ENCODE assay signal across 9 mouse cellular contexts in genomic region chr11:95024439-95025184, GRCm38 (mm10). TPM values are rescaled to one million over a fixed set of nuclear protein-coding genes. Genes with fewer than 3 reads are reported as not detected.
DNase-seq lines count a peak whose midpoint lies in the region; ATAC-seq and TF ChIP-seq lines count a peak whose summit lies in the region.
"Had no signal": no experiment of that assay in that cellular context is flagged by ENCODE, and none has a peak within 500 bp of the region (broad histone marks: within the 10 kb centered on the region; RNA-seq: fewer than 3 reads in every experiment).

No protein-coding gene starts in this region.

- TF ChIP-seq CTCF in lung, embryonic 14.5 days (IDR thresholded peaks at IDR 0.05; ENCODE audit: low read depth): no peak

- ATAC-seq in lung, embryonic 14.5 days (ENCODE audit: insufficient read depth): no peak
- peak; percentile 36; the same call in 1 of the 2 replicates for ATAC-seq in forebrain, embryonic 14.5 days

- H3K4me3 ChIP-seq in lung, embryonic 14.5 days (ENCODE audit: low read depth, low read length): no peak overlapping the region
- no peak overlapping the region for H3K4me3 ChIP-seq in forebrain, embryonic 14.5 days (ENCODE audit: low read depth, low read length)

- 0 out of 2 replicates have a peak, but pooled peaks cover 3% of the 10 kb centered on the region for H3K27me3 ChIP-seq in lung, embryonic 14.5 days (ENCODE audit: insufficient read depth, low read length)
- no peaks in the 10 kb centered on the region for H3K27me3 ChIP-seq in forebrain, embryonic 14.5 days (replicated peaks; ENCODE audit: control insufficient read depth, insufficient read depth, low read length)

- H3K9ac ChIP-seq in lung, embryonic 14.5 days: no peak overlapping the region
- H3K9ac ChIP-seq in forebrain, embryonic 14.5 days (ENCODE audit: low read length): no peak overlapping the region

- no peak overlapping the region for H3K4me2 ChIP-seq in lung, embryonic 14.5 days
- no peak overlapping the region for H3K4me2 ChIP-seq in forebrain, embryonic 14.5 days (ENCODE audit: low read length)

- DNase-seq in lung, embryonic 14.5 days: peak; percentile 31
- no peak for DNase-seq in lung, postnatal 36 days
- peak; percentile 96 for DNase-seq in cerebellum, adult 11-12 months
- DNase-seq in forebrain, embryonic 14.5 days (ENCODE audit: low spot score): peak; percentile 77
- peak; percentile 58 to 72 for DNase-seq in kidney, postnatal 4 days
- no peak for DNase-seq in spleen, adult 18-20 months
- DNase-seq in embryo, embryonic 10 days (ENCODE audit: low spot score): no peak
- no peak for DNase-seq in natural killer cell, adult 2 months (ENCODE audit: low spot score in 2 of 2)
- DNase-seq: thymus, postnatal 25 days had no signal

- H3K4me1 ChIP-seq in lung, embryonic 14.5 days (ENCODE audit: insufficient read depth): no peaks in the 10 kb centered on the region
- peaks cover 6% of the 10 kb centered on the region; the same call in 1 of the 2 replicates for H3K4me1 ChIP-seq in forebrain, embryonic 14.5 days (ENCODE audit: control insufficient read depth, insufficient read depth, low read length)

- H3K9me3 ChIP-seq in lung, embryonic 14.5 days (ENCODE audit: low read depth, low read length): no peaks in the 10 kb centered on the region
- H3K9me3 ChIP-seq in forebrain, embryonic 14.5 days (replicated peaks; ENCODE audit: control insufficient read depth, low read length): no peaks in the 10 kb centered on the region

- peaks cover 65% of the 10 kb centered on the region for H3K36me3 ChIP-seq in lung, embryonic 14.5 days (ENCODE audit: insufficient read depth)
- peaks cover 66% of the 10 kb centered on the region for H3K36me3 ChIP-seq in forebrain, embryonic 14.5 days (ENCODE audit: control insufficient read depth, insufficient read depth, low read length)

- H3K27ac ChIP-seq in lung, embryonic 14.5 days (ENCODE audit: low read depth): no peak overlapping the region
- H3K27ac ChIP-seq in forebrain, embryonic 14.5 days (ENCODE audit: low read depth, low read length): peak overlapping the region; percentile 74; the same call in 1 of the 2 replicates

- 62% methylated on average over 29 of the region's 29 CpGs for WGBS in lung, embryonic 14.5 days
- WGBS in forebrain, embryonic 14.5 days: 45% methylated on average over 29 of the region's 29 CpGs

RNA-seq across cellular contexts. Expression of gene Samd14, which starts 14.9 kb away (rescaled TPM):
- polyA plus RNA-seq in lung, embryonic 14.5 days (2014; fragmentation: Nextera tagmentation; extraction: Ambion mirVana): 22.7 and 24.5 TPM in 2 replicates
- 81.7 and 96.5 TPM in 2 replicates for polyA plus RNA-seq in forebrain, embryonic 14.5 days (2014; fragmentation: Nextera tagmentation; extraction: Ambion mirVana)

RNA-seq across cellular contexts. Expression of gene Pdk2, which starts 16.5 kb away (rescaled TPM):
- polyA plus RNA-seq in lung, embryonic 14.5 days (2014; fragmentation: Nextera tagmentation; extraction: Ambion mirVana): 24.5 and 27.4 TPM in 2 replicates
- 20.1 and 24.2 TPM in 2 replicates for polyA plus RNA-seq in forebrain, embryonic 14.5 days (2014; fragmentation: Nextera tagmentation; extraction: Ambion mirVana)

RNA-seq across cellular contexts. Expression of gene Ppp1r9b, which starts 33.8 kb away (rescaled TPM):
- 13.0 and 14.3 TPM in 2 replicates for polyA plus RNA-seq in lung, embryonic 14.5 days (2014; fragmentation: Nextera tagmentation; extraction: Ambion mirVana)
- polyA plus RNA-seq in forebrain, embryonic 14.5 days (2014; fragmentation: Nextera tagmentation; extraction: Ambion mirVana): 20.8 and 21.8 TPM in 2 replicates

RNA-seq across cellular contexts. Expression of gene Sgca, which starts 48.5 kb away (rescaled TPM):
- 0.35 TPM in 1 of 2 replicates, not detected in the other for polyA plus RNA-seq in lung, embryonic 14.5 days (2014; fragmentation: Nextera tagmentation; extraction: Ambion mirVana)
- polyA plus RNA-seq in forebrain, embryonic 14.5 days (2014; fragmentation: Nextera tagmentation; extraction: Ambion mirVana): not detected in 2 replicates

RNA-seq across cellular contexts. Expression of gene Itga3, which starts 52.0 kb away (rescaled TPM):
- 27.1 and 28.4 TPM in 2 replicates for polyA plus RNA-seq in lung, embryonic 14.5 days (2014; fragmentation: Nextera tagmentation; extraction: Ambion mirVana)
- 4.1 and 4.8 TPM in 2 replicates for polyA plus RNA-seq in forebrain, embryonic 14.5 days (2014; fragmentation: Nextera tagmentation; extraction: Ambion mirVana)

Comparison
In these comparisons a context has a peak if more than half of its experiments do, and no peak if none do; other contexts are left out.
1. DNase-seq: peak in lung, embryonic 14.5 days (single experiment), cerebellum, adult 11-12 months (single experiment), forebrain, embryonic 14.5 days (single experiment) and kidney, postnatal 4 days (2 of 2); none in lung, postnatal 36 days (single experiment), spleen, adult 18-20 months (0 of 2), embryo, embryonic 10 days (single experiment) and natural killer cell, adult 2 months (0 of 2).